Mouse (Mus musculus) ES-Bruce4 (cell line): ENCODE results near the gene Isg20.

Experiments used
- CTCF ChIP-seq: IDR thresholded peaks from one replicate; pipeline ENCODE4 v1.8.1; 2011; ENCODE audit warnings: low read depth, low read length
- EP300 ChIP-seq: IDR thresholded peaks from 2 replicates; pipeline ENCODE4 v1.6.1; 2011; ENCODE audit warnings: low read depth, low read length; ENCODE audit not compliant: insufficient read depth
- POLR2A ChIP-seq: IDR thresholded peaks from one replicate; pipeline ENCODE4 v1.8.1; 2011; ENCODE audit warnings: low read length; ENCODE audit not compliant: insufficient read depth

GRCm38 (mm10) chr7:78910336-78911098, 2.7 kb upstream of the Isg20 start:
- TF ChIP-seq CTCF (peak; percentile 34), EP300 (no peak), POLR2A (no peak)
